Mouse (Mus musculus) lung, postnatal 14 days (tissue): Measurements from ENCODE around the gene Jam2.

Source experiments
- DNase-seq: peaks from one replicate; pipeline ENCODE4 v3.0.0; 2021

Gene Jam2

DNA sequence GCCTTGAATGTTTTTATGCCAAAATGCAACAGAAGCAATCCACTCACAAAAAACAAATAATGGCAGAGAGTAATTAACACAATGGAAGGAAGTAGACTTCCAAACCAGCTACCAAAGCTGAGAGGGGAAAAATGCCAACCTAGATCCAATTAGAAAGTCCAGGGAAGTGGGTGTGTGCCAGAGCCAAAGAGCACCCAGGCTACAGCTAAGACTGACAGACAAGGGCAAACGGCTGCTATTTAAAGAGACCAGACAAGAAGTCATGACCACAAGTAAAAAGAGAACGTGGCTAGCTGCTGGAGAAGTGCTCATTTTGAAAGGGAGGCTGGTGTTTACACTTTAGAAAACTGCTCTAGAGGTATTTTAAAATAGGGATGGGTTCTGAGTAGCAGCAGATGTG is 9.4 kb downstream of the Jam2 start:
- DNase-seq = no peak

DNA sequence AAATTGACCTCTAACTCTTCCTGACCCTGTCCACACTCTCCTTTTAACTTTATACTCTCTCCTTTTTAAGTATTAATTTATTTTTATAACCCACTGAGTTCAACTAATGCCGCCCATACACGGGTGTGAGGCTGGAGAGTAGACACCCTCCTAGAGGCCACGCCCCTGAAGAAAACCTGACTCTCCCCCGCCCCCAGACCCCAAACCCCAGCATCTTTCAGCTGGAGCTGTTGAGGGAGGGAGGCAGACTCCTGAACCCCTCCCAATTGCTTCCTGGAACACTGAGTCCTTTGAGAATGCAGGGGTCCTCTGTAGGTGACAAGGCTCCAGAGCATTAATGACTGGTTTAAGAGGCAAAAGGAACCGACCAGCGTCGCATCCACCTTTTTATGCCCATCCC is 11.0 kb downstream of the Jam2 start:
- DNase-seq = no peak

DNA sequence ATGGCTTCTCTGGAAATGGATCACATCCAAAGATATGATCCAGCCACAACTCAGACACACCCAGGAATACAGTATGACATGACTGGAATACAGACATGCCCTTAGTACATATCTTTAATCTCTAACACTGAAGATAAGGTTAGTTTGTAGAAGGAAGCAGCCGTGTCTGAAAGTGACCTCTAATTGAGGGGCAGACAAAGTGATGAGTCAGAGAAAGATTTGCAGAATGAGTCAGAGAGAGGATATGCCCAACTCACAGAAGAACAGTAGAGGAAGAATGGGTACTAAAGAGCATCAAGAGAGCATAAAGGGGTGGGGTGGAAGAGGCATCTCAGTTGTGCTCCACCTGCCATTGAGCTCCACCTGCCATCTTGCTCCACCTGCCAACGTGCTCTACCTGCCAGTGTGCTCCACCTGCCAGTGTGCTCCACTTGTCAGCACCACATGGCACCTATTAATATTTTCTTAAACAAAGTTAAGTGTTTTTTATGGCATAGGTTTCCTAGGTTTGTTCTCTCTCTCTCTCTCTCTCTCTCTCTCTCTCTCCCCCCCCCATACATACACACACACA is 16.8 kb downstream of the Jam2 start:
- no peak for DNase-seq

DNA sequence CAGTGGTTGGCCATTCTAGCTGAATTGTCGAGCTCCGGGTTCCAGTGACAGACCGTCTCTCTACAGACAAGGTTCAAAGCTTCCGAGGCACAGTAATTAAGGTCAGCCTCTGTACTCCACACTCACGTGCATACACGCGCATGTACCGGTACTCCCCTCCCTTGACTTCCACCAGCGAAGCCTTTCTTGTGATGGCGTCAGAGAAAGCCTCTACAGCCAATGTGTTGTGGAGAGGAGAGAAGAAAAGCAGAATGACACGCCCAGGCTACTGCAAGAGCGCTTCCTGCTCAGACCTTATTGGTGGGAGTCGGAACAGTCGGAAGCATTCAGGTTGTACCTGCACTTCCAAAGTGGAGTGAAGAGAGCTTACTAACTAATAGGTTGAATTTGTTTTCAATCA is 19.5 kb downstream of the Jam2 start:
- DNase-seq = no peak

DNA sequence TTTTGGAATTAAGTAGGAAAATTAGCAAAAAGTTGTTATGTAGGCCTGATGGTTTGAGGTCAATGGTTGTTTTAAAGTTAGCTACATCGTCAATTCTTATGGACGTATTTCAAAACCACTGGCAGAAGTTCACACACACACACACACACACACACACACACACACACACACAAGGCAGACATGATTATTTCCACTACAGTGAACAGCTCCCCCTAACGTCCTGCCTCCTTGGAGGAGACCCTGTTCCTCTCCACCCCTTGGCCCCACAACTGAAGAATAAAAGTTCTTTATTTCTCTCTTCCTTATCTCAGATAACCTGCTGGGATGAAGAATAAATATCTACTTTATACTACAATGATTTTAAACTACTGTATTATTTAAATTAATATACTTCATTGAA is 21.4 kb downstream of the Jam2 start:
- DNase-seq = no peak

DNA sequence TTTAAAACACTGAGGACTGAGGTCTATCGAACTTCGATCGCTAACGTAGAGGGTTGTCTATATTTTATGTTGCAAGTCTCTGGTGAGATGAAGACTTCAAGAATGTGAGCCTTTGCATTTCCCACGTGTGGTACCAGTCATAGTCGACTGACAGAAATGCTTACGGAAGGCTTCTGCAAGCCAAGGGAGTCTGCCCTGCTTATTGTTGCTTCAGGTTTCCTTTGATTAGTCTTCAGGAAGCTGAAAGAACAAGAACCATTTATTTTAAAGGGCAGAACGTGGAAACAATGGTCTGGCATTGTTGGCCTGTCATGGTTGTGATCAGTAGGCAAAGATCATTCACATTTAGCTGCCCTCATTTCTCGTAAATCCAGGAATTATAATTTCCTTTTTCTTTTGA is 22.8 kb downstream of the Jam2 start:
- DNase-seq = no peak

DNA sequence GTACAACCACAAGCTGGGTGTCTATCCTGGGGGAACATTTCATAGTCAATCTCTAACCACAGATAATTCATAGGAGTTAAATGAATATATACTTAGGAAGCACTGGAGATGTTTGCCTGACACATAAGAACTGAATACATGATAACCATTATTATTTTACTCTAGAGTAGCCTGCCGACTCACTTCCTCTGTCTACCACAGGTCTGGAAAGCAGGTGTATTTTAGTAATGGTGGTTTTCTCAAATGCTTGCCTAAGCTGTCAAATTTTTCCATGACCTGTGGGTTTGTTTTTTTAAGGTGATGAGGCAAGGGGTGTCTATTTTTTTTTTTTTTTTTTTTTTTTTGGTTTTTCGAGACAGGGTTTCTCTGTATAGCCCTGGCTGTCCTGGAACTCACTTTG is 26.1 kb downstream of the Jam2 start:
- DNase-seq = no peak

DNA sequence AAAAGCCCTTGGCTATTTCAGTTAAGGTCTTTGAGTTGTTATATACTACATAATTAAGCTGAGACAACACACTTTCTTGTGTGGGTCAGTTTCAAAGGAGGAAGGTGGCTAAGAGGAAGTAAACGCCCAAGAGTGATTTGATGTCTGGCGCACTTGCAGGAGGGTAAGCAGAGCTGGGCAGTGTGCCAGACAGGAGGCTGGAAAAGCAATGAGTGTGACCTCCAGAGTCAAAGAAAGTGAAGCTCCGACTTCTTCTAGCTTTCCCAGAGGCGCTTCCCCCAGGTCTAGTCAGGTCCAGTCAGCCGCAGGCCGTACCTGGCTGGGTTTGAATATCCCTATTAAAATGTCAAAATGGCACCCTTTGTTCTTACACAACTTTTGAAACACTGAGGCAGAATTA is 28.3 kb downstream of the Jam2 start:
- DNase-seq = peak; percentile 69

DNA sequence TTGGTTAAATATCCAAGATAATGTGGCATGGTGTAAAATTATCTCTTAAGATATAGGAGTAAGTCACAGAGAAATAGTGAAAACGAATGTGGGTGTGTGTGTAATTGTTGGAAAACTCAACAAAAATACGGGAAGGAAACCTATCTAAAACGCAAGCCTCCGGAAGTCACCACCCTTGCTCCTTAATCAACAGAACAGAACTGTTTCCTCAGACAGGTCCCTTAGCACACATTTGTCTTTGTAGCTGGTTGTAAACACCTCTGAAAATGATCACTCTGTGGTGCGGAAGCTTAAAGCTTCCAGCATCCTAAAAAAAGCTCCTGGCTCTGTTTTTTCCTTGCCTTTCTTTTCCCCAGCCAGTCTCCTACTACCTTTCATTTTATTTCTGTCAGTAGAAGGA is 30.9 kb downstream of the Jam2 start:
- no peak for DNase-seq

DNA sequence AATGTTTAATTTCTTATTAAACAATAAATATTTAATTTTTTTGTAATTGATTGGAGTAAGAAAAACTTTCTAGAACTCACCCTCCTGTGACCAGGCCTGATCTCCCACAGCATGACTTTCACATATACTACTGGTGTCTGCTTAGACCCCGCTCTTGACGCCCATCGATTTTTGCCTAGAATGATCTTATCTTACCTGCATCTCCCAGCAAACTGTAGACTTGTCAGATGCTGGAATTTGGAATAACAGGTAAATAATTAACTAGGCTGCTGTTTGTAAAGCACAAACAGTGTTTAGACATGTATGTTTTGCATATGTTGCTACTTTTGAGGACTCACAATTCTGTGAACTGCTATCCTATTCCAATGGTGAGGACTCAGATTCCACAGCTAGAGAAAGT is 32.3 kb downstream of the Jam2 start:
- DNase-seq = no peak

DNA sequence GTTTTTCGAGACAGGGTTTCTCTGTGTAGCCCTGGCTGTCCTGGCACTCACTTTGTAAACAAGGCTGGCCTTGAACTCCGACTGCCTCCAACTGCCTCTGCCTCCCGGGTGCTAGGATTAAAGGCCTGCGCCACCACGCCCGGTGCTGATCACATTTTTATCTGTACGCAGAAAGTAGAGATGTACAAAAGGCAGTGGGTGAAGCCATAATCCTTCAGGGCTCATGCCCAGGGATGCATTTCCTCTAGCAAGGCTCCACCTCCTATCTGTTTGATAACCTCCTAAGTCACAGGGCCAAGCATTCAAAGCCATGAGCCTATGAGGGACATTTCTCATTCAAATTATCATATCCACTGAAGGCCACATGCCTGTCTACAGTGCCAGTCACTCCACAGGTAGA is 34.0 kb downstream of the Jam2 start:
- DNase-seq = no peak

DNA sequence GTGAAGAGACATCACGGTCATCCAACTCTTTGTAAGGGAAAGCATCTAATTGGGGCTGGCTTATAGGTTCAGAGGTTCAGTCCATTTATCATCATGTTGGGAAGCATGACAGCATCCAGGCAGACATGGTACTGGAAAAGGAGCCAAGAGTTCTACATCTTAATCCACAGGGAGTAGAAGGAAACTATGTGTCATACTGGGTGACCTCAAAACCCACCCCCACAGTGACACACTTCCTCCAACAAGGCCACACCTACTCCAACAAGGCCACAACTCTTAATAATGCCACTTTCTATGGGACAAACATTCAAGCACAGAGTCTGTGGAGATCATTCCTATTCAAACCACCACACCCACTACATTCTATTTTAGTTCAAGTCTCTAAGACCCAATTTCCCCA is 36.3 kb downstream of the Jam2 start:
- DNase-seq = no peak

DNA sequence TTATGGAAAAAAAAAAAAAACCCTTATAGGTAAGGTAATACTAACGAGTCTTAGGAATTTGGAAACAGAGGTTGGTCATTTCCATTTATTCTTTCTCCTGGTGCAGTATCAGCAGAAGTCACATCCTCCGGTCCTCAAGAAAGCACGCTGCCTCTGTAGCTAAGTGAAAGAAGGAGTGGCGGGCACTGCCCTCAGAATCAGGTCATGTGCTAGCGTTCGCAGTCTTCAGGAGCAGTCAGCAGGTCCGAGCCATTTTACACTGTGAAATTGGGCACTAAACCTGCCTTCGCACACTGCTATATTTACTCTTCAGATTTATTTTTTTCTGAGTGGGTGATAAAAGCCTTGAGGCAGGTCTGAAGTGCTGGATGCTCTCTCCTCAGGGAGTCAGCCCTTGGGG is 39.9 kb downstream of the Jam2 start:
- no peak for DNase-seq

DNA sequence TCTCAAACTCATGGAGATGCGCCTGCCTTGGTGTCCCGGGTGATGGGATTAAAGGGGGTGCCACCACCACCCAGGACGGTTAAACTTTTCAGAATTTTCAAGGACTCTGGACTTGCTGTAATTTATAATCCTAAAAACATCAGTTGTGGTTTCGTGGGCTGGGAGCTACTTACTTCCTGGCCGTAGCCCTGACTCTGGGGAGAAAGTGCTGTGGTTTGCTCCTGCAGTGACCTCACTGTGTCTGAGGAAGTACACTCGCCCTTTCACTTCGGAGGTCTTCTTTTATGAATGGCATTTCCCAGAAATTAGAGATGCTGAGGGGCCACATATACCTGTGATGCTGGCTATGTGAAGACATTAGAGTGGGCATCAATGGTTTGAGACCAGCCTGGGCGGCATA is 40.6 kb downstream of the Jam2 start:
- DNase-seq = no peak

DNA sequence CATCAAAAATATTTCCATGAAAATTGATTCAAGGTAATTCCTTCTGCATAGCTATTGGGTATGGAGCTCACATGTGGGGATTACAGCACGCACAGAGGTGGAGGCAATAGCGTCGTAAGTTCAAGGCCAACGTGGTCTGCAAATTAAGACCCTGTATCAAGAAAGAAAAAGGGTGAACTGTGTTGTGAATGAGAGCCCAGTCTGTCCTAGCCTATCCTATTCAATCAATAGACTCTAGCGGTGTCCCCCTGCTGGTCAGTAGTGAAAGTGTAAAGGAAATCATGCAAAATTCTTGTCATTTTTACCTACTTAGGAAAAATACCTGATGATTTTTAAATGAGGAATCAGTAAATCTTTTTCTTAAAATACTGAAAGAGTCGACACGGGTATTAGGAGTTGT is 43.5 kb downstream of the Jam2 start:
- DNase-seq = peak; percentile 47

DNA sequence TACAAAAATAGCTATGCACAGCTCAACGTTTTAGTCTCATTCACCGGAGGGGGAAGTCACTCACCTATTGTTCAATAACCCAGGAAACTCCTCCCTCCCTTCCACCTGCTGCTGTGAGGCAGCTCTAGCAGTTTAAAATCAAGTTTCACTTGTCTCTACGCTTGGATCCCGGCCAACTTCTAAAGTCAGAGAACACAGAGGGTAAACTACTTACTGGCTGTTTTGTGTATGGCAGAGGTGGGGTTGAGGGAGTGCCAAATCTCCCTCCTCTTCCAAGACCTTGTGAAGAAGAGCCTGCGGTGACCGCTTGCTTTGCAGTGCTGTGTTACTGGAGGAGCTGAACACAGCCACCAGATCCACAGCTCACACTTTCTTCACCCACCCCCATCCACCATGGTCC is 51.1 kb downstream of the Jam2 start:
- DNase-seq = peak; percentile 58

DNA sequence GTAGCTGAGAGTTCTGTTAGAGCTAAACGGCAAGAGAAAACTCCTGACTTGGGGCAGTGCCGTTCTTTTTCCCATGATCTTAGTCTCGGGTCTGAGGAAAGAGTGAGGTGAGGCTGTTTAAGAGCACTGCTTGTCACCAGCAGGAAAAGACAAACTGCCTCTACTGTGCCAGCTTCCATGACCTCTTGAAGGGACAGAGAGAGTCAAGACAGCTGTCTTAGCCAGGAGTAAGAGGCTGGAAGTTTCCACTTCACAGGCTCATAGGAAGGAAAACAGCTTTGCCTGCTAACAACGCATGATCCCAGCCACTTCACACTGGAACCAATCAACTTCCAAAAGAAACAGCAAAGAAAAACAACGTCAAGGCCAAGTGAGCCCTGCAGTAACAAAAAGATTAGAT is 57.8 kb downstream of the Jam2 start:
- DNase-seq = no peak

DNA sequence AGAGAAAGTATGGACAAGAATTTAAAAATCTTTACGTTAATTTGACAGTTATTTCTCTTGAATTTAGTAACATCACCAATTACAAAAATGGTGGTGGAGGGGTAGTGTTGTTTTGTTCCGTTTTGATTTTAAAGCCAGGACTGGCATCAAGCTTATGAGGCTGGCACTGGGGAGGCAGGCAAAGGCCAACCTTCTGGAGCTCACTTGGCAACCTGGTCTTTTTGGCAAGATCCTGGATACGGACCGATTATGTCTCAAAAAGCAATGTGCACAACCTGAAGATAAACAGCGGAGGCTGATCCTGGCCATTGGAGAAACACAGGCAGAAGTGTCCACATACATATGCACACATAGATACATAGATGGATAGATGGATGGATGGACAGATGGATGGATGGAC is 58.8 kb downstream of the Jam2 start:
- no peak for DNase-seq

DNA sequence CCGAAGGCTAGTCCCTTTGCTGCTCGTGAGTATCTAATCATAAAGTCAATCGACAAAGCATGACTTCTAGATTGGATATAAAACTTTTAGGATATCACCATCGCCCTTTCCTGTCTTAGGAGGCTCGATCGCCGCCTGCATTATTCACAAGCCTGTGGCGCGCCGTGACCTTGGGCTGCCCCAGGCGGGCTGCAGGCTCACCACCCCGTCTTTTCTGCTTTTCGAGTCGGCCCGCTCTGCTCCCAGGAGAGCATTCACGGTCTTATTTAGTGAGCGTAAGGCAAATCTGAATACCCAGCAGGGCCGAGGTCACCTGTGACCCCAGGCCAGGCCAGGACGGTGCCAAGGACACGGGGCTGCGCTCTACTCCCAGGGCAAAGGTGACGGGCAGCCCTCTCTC is 60.4 kb downstream of the Jam2 start:
- no peak for DNase-seq

DNA sequence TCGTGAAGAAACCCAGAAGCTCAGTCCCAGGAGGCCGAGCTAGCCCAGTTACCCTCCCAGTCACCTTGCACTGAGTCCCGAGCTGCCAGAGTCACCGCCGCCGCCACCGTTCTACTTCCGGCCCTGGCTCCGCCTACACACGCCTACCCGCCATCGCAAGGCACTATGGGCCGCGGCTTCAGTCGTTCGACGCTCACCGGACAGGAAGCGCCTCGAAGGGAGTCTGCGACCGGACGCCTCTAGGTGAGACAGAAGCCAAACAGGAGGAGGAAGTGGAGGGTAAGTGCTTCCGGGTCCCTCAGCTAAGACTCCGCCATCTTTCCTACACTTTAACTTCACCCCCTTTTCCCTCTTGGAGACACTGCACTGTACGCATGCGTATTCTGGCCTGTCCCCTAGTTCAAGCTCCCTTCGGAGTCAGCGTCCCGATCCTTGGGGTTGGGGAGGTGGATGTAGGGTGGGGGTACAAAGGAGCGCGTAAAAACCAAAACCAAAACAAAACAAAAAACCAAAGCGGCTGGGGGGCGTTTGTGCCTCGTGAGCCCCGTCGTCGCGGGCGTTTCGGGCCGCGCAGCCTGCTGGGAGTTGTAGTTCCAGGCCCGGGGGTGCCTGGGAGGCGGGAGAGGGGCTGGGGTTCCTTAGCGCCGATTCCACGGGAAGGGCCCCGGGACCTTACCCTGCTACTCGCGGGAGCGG is 61.0 kb downstream of the Jam2 start, which contains the start of gene Gabpa:
Gene Gabpa, plus strand, starts transcription at position 181 of the 696 bp plus-strand sequence.
- peak; percentile 87 for DNase-seq

DNA sequence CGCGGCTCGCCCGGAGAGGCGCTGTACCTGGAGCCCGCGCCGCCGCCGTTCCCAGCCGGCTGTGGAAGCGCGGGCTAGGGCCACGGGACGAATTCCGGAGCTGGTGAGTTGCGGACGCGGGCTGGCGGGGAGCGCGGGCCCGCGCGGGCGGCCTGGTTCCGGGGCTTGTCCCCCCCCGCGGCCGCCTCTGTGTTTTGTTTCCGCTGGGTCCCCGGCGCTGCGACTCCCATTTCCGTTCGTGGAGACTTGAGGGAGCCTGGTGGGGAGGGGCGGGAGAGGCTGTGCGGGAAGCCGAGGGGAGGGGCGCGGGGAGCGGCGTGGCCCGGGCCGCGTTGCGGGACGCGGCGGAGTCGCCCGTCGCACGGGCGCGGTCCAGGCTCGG is 61.5 kb downstream of the Jam2 start, which contains the start of gene Atp5j:
Gene Atp5j, minus strand, starts transcription at position 185 of the 382 bp plus-strand sequence.
- peak; percentile 88 for DNase-seq

DNA sequence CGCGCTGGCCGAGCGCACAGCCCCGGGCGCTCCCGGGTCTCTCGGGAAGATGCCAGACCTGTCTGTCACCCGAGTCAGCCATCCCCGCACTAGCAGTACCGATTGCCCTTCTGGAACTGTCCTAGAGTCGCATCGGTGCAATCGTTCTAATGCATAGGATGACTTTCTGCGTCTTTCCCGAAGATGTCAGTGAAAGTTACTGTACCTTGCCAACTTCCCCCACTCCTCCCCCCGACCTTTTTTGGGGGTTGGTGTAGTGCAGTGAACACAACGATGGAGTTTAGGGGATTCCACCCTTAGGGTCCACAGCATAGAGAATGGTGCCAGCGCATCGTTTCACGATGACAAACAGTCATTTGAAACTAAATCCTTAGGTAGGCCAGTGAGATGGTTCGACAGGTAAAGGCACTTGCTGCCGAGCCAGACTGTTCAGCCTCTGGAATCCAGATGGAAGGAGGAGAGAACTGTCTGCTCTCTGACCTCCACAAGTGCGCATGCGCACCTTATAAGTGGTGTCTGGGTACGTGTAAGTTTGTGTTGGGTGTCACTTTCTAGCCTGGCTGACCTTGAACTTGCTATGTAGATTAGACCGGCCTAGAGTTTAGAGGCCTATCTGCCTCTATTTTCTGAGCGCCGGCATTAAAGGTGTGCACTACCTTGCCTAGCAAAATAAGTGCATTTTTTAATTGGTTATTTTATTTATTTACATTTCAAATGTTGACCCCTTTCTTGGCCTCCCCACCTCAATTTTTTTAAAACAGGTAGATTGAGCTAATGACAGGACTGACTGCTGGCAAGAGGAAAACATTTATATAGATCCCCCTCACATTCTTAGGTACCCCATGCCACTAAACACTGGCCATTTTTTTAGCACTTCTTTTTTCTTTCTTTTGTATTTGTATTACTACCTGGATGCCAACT is 62.2 kb downstream of the Jam2 start:
- peak; percentile 19 for DNase-seq

DNA sequence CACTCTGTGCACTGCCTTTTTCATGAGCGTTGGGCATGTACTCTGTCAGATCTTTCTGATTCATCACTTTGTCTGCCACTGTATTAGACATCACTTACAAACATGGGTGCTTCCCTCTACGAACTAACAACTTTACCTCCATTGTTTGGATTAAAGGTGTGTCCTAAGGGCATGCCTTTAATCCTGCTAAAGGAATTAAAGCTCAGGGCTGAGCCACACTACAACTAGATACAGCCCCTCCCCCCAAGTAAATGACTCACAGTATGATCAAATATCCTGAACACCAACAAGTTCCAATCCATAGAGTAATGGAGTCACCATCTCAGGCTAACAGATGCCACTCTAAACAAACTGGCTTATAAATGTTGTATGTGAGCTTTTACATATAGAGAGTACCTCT is 64.7 kb downstream of the Jam2 start:
- DNase-seq = no peak

DNA sequence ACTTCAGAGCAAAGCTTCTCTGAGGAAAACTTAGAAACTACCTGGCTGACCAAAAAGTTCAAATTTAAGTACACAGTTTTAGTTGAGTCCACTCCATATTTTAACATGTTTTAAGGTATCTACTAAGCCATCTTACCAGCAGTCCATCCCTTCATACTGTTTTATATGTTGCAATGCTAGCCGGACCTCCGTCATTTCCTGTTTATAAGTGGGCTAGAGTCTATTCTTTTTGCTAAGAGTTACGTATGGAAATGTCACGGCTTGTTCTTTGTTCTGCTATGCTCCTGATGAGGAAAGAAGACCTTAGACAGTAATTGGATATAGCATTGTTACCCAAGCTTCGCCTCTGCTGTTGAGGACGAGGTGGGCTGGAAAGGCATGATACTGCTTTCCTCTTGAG is 79.6 kb downstream of the Jam2 start:
- no peak for DNase-seq
